Mouse (Mus musculus): ENCODE data around the gene Kptn. TPM values are rescaled to one million over a fixed set of nuclear protein-coding genes. Genes with fewer than 3 reads are reported as not detected.

Kptn gene
- polyA plus RNA-seq, 1 experiment from 2014 or later, result 26.7 TPM

- no peak overlapping the region for H3K27ac ChIP-seq (ENCODE audit: low read depth)
- H3K4me1 ChIP-seq (ENCODE audit: insufficient read depth), result 0 out of 2 replicates have a peak, but pooled peaks cover 5% of the 10 kb centered on the region
- no peaks in the 10 kb centered on the region for H3K27me3 ChIP-seq (ENCODE audit: insufficient read depth, low read length)
- WGBS, result 69% methylated on average over 6 of the region's 6 CpGs
- no peak for ATAC-seq (ENCODE audit: insufficient read depth)
- no peak for TF ChIP-seq CTCF (IDR thresholded peaks at IDR 0.05; ENCODE audit: low read depth)
- DNase-seq, result no peak
- H3K9me3 ChIP-seq (ENCODE audit: low read depth, low read length), result no peaks in the 10 kb centered on the region
- H3K4me3 ChIP-seq (ENCODE audit: low read depth, low read length), result no peak overlapping the region
- H3K36me3 ChIP-seq (ENCODE audit: insufficient read depth), result peaks cover 52% of the 10 kb centered on the region
- H3K4me2 ChIP-seq, result no peak overlapping the region
- no peak overlapping the region for H3K9ac ChIP-seq
Measured at GRCm38 (mm10) chr7:16103760-16104159, 15.9 kb upstream of the Kptn start.

GRCm38 (mm10) chr7:16104611-16105388 lies 14.9 kb upstream of the Kptn start:
- peaks cover 62% of the 10 kb centered on the region for H3K36me3 ChIP-seq (ENCODE audit: insufficient read depth)
- TF ChIP-seq CTCF (IDR thresholded peaks at IDR 0.05; ENCODE audit: low read depth), result no peak
- no peak overlapping the region for H3K9ac ChIP-seq
- H3K27me3 ChIP-seq (ENCODE audit: insufficient read depth, low read length), result no peaks in the 10 kb centered on the region
- no peak for DNase-seq
- no peaks in the 10 kb centered on the region for H3K9me3 ChIP-seq (ENCODE audit: low read depth, low read length)
- H3K4me3 ChIP-seq (ENCODE audit: low read depth, low read length), result no peak overlapping the region
- H3K4me1 ChIP-seq (ENCODE audit: insufficient read depth), result no peaks in the 10 kb centered on the region
- no peak overlapping the region for H3K27ac ChIP-seq (ENCODE audit: low read depth)
- ATAC-seq (ENCODE audit: insufficient read depth), result no peak
- WGBS, result 88% methylated on average over 7 of the region's 7 CpGs
- H3K4me2 ChIP-seq, result no peak overlapping the region

- Histone ChIP-seq H3K27ac (ENCODE audit: low read depth) (no peak overlapping the region), H3K4me3 (ENCODE audit: low read depth, low read length) (no peak overlapping the region), H3K9ac (no peak overlapping the region), H3K27me3 (ENCODE audit: insufficient read depth, low read length) (no peaks in the 10 kb centered on the region), H3K4me2 (no peak overlapping the region), H3K36me3 (ENCODE audit: insufficient read depth) (peaks cover 75% of the 10 kb centered on the region), H3K9me3 (ENCODE audit: low read depth, low read length) (no peaks in the 10 kb centered on the region), H3K4me1 (ENCODE audit: insufficient read depth) (no peaks in the 10 kb centered on the region)
- ATAC-seq (ENCODE audit: insufficient read depth) (no peak), DNase-seq (no peak)
- TF ChIP-seq CTCF (IDR thresholded peaks at IDR 0.05; ENCODE audit: low read depth), result no peak
- WGBS, result 89% methylated on average over 9 of the region's 9 CpGs
Measured at GRCm38 (mm10) chr7:16108886-16109542, 10.7 kb upstream of the Kptn start.

GRCm38 (mm10) chr7:16110158-16110557 lies 9.5 kb upstream of the Kptn start:
- H3K27me3 ChIP-seq (ENCODE audit: insufficient read depth, low read length), result no peaks in the 10 kb centered on the region

GRCm38 (mm10) chr7:16111284-16112090 lies 8.2 kb upstream of the Kptn start:
- no peak for TF ChIP-seq CTCF (IDR thresholded peaks at IDR 0.05; ENCODE audit: low read depth)
- Histone ChIP-seq H3K4me2 (no peak overlapping the region), H3K4me1 (ENCODE audit: insufficient read depth) (no peaks in the 10 kb centered on the region), H3K36me3 (ENCODE audit: insufficient read depth) (peaks cover 92% of the 10 kb centered on the region), H3K9ac (no peak overlapping the region), H3K4me3 (ENCODE audit: low read depth, low read length) (no peak overlapping the region), H3K27ac (ENCODE audit: low read depth) (no peak overlapping the region), H3K9me3 (ENCODE audit: low read depth, low read length) (no peaks in the 10 kb centered on the region), H3K27me3 (ENCODE audit: insufficient read depth, low read length) (no peaks in the 10 kb centered on the region)
- DNase-seq, result no peak
- ATAC-seq (ENCODE audit: insufficient read depth), result no peak
- 88% methylated on average over 7 of the region's 7 CpGs for WGBS

More at GRCm38 (mm10) chr7:16110158-16110557, 9.5 kb upstream of the Kptn start:
- ATAC-seq (ENCODE audit: insufficient read depth), result no peak
- H3K9me3 ChIP-seq (ENCODE audit: low read depth, low read length), result no peaks in the 10 kb centered on the region
- no peak overlapping the region for H3K9ac ChIP-seq
- no peak overlapping the region for H3K4me3 ChIP-seq (ENCODE audit: low read depth, low read length)
- 89% methylated on average over 8 of the region's 8 CpGs for WGBS
- no peak for TF ChIP-seq CTCF (IDR thresholded peaks at IDR 0.05; ENCODE audit: low read depth)
- H3K4me1 ChIP-seq (ENCODE audit: insufficient read depth), result no peaks in the 10 kb centered on the region
- no peak overlapping the region for H3K4me2 ChIP-seq
- peaks cover 78% of the 10 kb centered on the region for H3K36me3 ChIP-seq (ENCODE audit: insufficient read depth)
- DNase-seq, result no peak
- no peak overlapping the region for H3K27ac ChIP-seq (ENCODE audit: low read depth)

- Histone ChIP-seq H3K9me3 (ENCODE audit: low read depth, low read length) (no peaks in the 10 kb centered on the region), H3K9ac (no peak overlapping the region), H3K4me2 (no peak overlapping the region), H3K4me3 (ENCODE audit: low read depth, low read length) (no peak overlapping the region), H3K27ac (ENCODE audit: low read depth) (no peak overlapping the region), H3K27me3 (ENCODE audit: insufficient read depth, low read length) (no peaks in the 10 kb centered on the region), H3K4me1 (ENCODE audit: insufficient read depth) (peaks cover 4% of the 10 kb centered on the region; the same call in 1 of the 2 replicates), H3K36me3 (ENCODE audit: insufficient read depth) (peaks cover 62% of the 10 kb centered on the region)
- ATAC-seq (ENCODE audit: insufficient read depth), result no peak
- WGBS, result 91% methylated on average over 7 of the region's 7 CpGs
- DNase-seq, result no peak
- no peak for TF ChIP-seq CTCF (IDR thresholded peaks at IDR 0.05; ENCODE audit: low read depth)
Measured at GRCm38 (mm10) chr7:16116418-16116817, 3.3 kb upstream of the Kptn start.

GRCm38 (mm10) chr7:16117100-16117499 lies 2.6 kb upstream of the Kptn start:
- H3K27ac ChIP-seq (ENCODE audit: low read depth), result no peak overlapping the region
- TF ChIP-seq CTCF (IDR thresholded peaks at IDR 0.05; ENCODE audit: low read depth), result no peak
- H3K36me3 ChIP-seq (ENCODE audit: insufficient read depth), result peaks cover 55% of the 10 kb centered on the region
- no peaks in the 10 kb centered on the region for H3K9me3 ChIP-seq (ENCODE audit: low read depth, low read length)
- no peaks in the 10 kb centered on the region for H3K27me3 ChIP-seq (ENCODE audit: insufficient read depth, low read length)
- H3K4me2 ChIP-seq, result no peak overlapping the region
- H3K9ac ChIP-seq, result no peak overlapping the region
- H3K4me3 ChIP-seq (ENCODE audit: low read depth, low read length), result no peak overlapping the region
- no peak for DNase-seq
- peaks cover 4% of the 10 kb centered on the region; the same call in 1 of the 2 replicates for H3K4me1 ChIP-seq (ENCODE audit: insufficient read depth)
- ATAC-seq (ENCODE audit: insufficient read depth), result no peak
- 88% methylated on average over 3 of the region's 3 CpGs for WGBS

Data from lung, embryonic 14.5 days (tissue).